Mouse (Mus musculus) thymus, postnatal 4 days (tissue): ENCODE results near the gene Arhgdia.
A peak's percentile ranks its signal among the peaks of the same experiment; 100 is the strongest.
"Not testable (repeated sequence)": the region's sequence is repeated elsewhere in the genome, so short reads cannot be mapped to it uniquely, and the experiment has no call there.

Experiments used
- DNase-seq: peaks from one replicate; pipeline ENCODE4 v3.0.0; 2021

Arhgdia gene

DNA sequence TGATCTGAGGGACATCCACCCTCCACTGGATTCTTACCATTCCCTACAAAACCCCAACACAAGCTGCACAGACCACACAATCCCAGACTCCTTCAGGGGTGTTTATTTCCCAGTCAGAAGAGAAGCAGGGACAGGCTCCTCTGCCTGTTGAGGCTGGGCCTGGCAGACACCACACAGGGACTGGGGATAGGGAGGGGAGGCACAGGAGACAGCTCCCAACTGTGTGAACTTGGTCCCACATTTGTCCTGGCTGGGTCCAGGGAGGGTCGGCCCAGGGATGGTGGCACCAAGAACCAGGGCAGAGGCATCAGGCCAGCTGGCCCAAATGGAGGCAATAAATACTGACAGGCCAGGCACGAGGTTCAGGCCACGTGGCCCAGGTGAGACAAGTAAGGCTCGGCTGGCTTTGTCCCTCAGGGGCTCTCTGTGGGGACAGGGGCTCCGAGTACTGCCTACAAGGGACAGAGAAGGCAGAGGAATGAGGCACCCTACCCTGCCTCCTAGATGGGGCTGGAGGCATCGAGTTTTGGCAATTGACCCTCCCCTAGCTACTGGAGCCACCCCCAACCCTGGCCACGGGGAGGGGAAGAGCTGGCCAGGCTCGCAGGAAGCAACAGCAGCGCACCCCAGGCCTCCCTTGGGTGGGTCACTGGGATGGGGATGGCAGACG lies 3.3 kb downstream of the Arhgdia start:
- no peak for DNase-seq

DNA sequence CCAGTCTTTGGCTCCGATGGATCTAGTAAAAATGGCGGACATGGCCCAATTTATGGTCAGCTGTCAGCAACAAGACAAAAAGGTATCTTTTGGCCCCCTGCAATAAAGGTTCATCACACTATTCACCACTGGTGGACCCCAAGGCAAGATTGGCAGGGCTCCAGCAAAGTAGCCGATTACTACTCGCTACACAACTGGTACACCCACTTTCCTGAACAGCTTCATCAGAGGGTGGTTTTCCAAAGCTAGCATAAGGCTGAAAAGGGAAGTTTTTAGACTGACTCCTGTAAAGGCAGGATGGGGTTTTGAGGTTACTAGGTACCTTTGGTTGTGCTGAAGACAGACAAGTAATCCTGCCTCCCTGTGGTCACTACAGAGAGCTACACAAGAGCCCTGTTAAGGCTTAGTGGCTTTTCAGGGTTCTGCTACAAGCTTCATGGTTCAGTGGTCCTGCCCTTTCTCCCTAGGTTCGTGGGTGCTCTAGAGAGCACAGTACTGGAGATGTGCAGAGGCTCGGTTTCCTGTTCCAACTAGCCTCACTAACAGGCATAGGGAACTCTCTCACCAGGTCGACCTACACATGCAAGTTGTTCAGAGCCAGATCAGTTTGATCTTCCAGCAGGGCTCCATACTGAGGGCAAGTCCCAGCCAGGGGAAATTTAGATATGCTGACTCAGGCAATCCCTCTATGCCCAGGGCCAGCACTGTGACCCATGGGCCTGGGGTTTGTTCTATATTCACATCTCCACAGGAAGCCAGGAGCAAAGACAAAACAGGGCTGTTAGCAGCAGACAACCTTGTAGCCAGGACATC lies 4.0 kb downstream of the Arhgdia start:
- DNase-seq, result peak; percentile 32

DNA sequence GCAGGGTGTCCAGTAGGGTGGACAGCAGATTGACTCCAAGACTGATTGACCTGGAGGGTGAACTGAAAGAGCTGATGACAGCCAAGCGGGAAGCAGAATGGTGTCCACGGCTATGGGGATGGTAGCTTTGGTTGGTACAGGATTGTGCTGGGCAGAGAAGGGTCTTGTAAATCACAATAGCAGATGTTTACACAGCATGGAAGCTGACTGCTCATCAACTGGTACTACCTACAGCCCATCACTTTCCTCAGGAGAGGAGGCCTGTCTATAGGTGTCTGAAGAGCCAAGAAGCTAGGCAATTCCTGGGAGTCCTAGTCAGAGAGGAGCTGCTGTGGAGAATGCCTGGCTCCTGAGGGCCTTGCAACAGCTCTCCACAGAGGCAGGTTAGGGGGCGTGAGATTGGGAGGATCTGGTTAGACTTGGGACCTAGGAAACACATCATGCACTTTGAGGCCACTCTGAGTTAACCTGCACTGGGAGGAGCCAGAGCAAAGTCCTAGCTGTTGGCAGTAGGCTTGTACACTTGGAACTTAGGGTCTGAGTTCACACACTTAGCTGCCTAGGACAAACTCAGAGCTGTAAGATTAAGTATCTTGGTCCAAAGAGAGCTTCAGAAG lies 5.0 kb downstream of the Arhgdia start:
- DNase-seq, result no peak

DNA sequence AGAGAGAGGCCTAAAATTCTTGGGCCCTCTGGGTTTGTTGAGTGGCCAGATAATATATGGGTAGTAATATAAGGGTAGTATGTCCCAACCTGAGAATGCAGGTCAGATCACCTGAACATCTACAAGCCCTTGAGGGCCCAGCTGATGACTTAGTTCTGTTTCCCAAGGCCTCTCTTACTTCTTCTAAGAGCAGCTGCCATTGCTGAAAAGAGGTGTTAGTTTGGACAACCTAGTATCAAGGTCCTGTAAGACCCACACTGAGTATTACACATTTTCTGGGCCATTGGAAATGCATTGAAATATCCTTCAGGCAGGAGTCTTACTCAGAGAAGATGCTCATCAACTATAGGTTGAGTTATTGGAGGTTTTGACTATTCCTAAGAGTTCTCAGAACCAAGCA lies 5.5 kb downstream of the Arhgdia start:
- DNase-seq, result no peak

DNA sequence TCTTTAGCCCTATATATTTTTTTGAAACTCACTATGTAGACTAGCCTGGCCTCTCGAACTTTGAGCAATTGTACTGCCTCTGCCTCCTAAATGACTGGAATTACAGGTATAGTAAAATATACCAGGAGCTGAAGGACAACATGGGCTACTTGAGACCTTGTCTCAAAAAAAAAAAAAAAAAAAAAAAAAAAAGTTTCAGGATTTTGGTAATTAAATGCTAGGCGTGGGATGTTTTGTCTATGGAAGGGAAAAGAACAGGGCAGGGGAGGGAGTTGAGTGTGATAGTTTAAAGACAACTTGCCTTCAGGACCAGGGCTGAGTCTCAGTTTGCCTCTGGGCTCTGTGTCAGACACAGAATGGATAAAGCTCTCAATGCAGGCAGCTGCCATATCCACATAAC lies 6.4 kb downstream of the Arhgdia start:
- DNase-seq, result no peak

DNA sequence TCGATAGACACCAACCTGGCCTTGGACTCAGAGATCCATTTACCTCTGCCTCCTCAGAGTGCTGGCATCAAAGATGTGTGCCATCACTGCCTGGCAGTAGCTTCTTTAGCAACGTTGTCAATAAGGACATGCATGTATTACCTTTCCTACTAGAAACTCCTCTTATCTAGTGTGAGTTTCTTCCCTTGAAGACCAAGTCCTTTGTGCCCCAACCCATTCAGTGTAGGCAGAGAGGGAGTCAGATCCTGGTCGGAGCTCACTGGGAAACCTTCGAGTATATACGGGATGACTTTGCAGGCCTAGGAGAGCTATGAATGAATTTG lies 7.2 kb downstream of the Arhgdia start:
- no peak for DNase-seq

DNA sequence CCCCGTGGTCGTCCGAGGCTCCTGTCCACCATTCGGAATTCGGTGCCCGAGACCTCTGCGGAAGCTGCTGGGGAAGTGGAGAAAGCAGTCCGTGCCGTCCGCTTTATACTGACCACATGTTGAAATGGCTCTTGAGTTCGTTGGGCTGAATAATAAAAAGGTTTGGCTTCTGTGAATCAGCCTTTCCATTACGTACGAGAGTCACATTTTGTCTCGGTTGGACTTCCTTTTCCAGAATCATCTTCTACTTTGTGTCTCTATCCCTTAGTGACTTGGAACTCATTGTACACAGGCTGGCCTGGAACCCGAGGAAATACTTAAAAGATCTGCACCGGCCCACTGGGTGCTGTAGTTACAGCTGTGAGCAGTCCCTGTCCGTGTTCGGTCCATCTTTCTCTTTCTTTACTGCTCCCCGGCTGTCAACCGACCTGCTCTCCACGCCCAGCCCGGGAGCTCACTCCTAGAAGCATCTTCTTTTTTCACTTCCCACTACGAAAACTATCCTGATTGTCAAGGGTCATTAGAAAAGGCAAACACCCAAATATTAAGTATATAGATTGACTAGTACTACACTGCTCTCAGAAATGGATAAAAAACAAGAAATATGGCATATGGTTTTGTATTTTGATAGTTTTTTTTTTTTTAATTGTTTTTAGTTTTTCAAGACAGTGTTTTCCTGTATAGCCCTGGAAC lies 7.7 kb downstream of the Arhgdia start:
- peak; percentile 28 for DNase-seq

DNA sequence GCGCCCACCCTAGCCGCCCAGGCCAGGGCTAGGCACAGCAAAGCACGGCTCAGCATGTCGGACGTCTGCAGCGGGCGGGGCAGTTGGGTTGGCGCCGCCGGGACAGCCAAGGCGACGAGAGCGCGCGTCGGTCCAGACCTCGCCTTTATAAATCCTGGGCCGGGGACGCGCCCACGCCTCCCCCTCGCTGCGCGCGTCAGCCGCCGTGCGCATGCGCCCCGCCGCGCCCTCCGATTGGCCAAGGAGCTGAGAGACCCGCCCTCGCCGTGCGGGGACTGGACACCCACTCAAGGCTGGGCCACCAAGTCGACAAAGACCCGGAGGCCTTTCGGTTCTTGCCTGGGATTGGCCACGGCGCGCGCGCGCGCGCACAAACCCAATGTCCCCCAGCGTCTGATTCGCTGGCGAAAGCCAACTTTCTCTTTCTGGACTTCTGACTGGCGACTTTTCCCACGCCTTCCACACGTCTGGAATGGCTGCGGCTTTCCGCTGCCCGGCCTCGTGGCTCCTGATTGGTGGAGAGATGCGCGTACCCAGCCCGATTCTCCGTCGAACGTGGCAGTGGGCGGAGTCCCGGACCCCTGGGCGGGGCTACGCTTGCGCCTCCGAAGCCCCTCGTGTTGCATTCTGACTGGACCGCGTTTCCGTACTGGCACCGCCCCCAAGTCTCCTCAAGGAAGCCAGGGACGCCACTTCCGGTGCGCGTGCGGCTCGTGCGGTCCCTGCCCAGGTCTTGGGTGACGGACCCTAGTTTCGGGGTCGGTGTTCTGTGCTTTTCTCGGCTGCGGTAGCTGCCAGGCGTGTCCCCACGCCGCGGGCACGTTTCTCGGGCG lies 8.5 kb downstream of the Arhgdia start, which contains the start of gene P4hb:
TSS of gene P4hb (minus strand) at position 502 of the 833 bp plus-strand sequence.
- DNase-seq, result peak; percentile 99

DNA sequence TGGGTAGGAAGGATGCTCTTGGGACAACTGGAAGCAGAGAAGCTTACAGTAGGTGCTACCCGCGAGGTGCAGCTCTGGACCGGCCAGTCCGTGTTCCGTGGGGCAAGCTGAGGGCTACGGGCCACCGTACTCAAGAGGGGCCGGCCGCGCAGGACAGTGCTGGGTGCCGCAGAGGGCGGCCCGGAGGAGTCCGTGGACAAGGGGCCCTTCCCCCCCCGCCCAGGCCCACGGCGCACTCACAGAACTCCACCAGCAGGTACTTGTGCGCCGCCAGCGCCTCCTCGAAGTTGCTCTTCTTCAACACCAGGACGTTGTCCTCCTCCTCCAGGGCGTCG lies 9.0 kb downstream of the Arhgdia start:
- DNase-seq, result no peak

DNA sequence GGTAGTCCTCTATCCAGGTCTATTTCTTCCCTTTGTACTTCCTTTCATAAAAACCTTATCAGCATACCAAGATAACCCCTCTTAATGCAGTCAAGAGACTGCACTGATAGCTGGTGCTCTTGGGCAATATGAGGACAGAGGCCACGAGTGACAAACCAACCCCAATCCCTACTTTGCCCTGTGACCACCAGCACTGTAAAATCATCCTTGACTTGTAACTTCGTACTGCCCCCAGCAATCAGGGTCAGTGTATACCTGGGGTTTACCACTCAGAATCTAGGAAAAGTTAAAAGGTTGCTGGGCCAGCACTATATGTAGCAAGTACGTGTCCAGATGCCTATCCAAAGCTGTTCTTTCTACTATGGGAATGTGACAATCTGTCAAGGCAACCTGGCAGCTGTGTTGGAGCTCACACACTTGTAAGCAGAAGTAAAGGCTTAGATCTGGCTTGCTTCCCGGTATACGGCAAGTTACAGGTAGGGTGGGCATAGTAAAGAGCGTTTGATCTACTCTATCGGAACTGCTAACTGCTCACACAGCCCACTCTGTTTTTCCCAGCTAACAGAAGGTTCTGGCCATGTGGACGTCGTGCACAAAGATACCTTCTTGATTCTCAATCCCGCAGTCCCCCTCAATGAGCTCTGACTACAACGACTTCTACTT lies 9.5 kb downstream of the Arhgdia start:
- DNase-seq, result no peak

DNA sequence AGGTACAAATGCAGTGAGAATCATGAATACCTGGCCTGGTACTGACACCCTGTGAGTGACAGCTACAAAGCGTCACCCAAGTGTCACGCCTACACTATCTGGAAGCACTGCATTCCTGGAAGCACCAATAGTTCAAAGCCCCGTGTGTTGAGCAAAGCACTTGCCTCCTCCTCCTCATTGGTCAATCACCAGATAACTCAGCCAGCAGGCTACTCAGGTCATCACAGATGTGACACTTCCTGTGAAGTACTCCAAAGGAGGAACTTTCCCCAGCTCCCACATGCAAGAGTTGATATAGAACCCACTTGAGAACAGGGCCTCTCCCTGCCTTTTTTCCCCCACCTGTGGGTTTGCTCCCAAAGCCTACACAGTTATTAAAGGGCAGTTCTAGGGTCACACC lies 10.3 kb downstream of the Arhgdia start:
- DNase-seq, result no peak

DNA sequence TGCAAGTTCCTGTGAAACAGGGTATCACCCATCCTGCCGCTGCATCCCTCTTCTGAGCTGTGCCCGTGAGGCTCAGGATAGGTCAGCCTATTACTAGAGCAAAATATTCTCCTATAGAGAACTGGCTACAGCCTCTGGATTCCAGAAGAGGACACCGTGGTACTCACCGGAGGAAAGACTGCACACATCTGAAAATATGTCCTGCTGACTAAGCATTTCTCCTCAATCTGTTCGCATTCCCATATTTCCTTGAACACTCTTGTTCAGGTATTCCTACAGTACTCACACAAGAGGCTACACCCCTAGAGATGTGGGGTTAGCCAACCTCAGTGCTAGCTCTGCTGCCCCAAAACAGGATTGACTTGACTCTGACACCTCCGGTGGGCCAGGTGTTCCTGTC lies 13.1 kb downstream of the Arhgdia start:
- no peak for DNase-seq

DNA sequence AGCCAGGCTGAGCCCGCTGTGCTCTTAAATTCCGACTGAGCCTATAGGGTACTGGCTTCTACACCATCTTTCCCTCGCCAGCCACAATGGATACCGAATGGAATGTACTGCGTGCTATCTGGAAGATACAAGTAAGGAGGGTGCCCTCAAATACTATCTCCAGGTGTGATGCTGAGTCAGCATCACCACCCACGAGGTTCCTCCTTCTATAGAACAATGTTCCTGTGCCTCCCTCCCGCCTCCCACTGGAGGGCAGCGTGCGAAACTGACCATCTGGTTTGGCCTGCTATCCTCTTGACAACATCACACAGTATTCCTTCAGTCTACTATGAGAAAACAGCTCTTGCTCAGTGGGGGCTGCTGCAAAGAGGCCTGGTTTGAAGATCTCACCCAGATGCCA lies 16.3 kb downstream of the Arhgdia start:
- no peak for DNase-seq

DNA sequence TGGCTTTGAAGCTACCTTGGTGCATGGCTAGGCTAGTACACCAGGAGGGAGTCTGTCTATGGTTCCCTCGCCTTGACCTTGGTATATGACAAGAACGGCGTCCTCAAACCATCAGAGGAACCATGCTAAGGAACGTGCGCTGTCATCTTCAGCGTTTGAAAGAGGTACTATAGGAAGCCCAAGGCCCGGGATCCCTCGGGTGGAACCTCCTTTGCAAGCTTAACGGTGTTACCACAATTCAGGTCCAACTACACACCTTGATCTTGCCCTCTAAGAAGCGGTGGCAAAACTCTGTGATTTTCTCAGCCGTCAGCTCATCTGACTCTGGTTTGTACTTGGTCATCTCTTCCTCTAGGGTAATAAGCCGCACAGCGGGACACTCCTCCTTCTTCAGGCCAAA lies 18.5 kb downstream of the Arhgdia start:
- no peak for DNase-seq

DNA sequence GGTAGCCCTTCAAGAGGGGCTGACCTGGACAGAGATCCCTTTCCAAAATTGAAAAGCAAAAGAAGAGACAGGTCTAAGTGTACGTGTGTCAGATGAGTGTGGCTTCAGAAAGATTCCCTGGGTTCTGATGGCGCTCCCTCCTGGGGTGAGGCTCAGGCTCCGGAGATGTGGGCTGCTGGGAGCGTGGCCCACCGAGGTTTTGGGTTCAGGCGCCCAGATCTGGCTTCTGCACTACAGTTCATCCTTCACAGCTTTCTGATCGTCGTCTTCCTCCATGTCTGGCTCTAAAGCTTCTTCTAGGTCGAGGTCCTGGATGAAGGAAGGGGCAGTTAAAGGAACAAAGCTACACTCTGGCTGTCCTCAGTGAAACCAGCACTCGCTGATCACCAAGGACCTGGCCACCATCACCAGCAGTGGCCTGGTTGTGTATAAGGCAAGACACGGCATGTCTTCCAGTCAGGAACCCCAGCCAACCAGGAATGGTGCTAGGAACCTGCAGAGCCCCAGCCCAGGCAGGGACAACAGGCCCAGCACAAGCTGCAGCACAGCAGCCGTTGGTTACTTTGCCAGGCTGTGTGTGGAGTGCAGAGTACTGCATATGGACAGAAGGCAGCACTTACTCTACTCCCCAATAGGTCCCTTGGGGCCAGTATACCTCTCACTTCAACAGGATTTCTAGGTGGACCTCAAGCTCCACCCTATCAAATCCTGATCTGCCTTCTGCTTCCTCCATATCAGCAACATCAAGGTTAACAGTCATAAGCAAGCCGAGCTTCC lies 20.3 kb downstream of the Arhgdia start:
- DNase-seq, result no peak

DNA sequence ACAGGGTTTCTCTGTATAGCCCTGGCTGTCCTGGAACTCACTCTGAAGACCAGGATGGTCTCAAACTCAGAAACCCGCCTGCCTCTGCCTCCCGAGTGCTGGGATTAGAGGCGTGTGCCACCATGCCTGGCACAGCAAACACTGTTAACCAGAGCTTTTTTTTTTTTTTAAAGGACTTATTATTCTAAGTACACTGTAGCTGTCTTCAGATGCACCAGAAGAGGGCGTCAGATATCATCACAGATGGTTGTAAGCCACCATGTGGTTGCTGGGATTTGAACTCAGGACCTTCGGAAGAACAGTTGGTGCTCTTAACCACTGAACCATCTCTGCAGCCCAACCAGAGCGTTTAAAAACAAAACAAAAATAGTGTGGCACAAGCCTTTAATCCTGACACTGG lies 22.6 kb downstream of the Arhgdia start:
- DNase-seq, result not testable (repeated sequence)

DNA sequence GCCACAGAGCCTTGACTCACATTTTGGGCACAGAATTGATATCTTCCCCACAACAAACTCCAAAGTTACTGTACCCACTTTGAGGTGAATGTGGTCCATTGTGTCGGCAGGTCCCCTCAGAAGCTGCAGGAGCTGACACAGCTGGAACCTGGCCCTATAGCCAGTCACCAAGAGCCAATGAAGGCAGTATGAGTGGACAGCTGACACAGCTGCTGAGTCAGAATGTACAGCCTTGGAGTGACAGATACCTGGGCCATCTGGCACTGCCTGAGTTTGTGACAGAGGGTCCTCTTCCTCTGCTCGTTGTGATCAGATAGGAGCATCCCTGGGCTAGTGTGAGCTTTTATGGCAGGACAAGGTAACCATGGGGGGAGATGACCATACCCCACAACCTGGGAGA lies 26.2 kb downstream of the Arhgdia start:
- DNase-seq, result no peak

DNA sequence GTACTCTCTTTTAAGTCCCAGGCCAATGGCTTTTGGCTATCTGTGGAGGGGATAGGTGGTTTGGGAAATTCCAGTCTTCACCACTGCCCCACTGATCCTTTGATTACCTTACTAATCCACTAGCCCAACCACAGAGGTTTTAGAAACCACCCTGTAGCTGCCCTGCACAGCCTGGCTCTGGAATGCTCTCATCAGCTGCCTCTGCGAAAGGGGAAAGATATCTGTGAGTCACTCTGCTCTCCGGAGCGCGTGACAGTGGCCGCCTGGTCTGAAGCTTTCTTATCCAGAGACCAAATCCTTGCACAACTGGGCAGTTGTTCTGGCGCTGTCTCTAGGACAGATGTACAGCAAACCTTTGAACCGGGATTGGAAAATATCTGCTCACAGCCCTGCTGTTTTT lies 26.6 kb downstream of the Arhgdia start:
- no peak for DNase-seq

DNA sequence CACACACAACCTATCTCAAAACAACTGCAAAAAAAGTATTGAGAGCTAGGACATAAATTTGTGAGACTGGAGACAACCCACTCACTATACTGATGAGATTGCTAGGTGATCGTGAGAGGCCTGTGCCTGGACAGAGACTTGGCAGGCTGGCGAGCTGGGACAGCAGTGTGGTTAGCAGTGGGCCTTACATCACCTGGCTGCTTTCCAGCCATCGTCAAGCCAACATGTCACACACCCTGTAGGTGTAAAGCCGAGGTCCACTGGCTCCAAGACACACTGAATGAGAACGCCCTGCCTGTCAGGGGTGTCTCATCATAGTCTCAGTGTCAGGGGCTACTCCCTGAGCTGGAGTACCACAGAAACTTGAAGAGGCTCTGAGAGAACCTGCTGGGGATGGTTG lies 28.7 kb downstream of the Arhgdia start:
- no peak for DNase-seq

DNA sequence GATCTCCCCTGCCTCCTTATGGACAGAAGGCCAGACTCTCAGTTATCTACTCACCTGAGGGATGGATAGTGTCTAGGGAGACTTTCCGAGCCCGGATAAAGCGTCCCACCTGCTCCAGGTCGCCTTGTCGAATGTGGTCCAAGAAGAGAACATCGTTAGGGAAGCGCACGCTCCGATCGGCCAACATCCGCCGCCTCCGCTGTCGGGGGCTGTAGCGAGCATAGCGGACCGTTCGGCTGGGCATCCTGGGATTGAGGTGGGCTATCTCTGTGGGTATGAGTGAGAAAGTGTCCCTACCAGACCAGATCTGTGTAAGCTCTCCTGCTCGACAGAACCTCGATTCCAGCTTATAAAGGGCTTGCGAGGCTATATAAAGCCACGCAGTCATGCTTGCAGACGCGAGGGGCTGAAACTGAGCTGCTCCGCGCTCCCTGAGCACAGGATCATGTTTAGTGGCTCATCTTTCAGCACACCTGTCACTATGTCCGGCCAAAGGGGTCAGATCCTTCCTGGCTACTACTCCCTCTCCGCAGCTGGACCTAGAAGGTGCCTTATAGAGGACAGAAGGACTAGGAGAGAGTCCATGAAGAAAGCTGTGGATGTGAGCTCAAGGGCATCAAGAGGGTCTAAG lies 30.5 kb downstream of the Arhgdia start, which contains the start of gene Ppp1r27:
TSS of gene Ppp1r27 (minus strand) at position 323 of the 631 bp plus-strand sequence.
- DNase-seq, result no peak
